Mouse (Mus musculus) ES-E14 (cell line): Measurements from ENCODE around the gene Xrcc2. TPM values are rescaled to one million over a fixed set of nuclear protein-coding genes. Genes with fewer than 3 reads are reported as not detected.

Experiments
- DNase-seq: peaks from one replicate; pipeline ENCODE4 v3.0.0-alpha.2; 2013; ENCODE audit warnings: low read depth, low spot score
- H3K27ac ChIP-seq: 2 replicates; pipeline ENCODE4 v1.5.1; 2012; ENCODE audit warnings: low read depth, mild to moderate bottlenecking, low read length, moderate library complexity, mixed read lengths; ENCODE audit not compliant: poor library complexity, insufficient read depth, severe bottlenecking
- H3K36me3 ChIP-seq: 2 replicates; pipeline ENCODE4 v1.6.1; 2012; ENCODE audit warnings: mild to moderate bottlenecking, low read length, moderate library complexity, mixed read lengths; ENCODE audit not compliant: control insufficient read depth, poor library complexity, insufficient read depth, severe bottlenecking
- H3K4me1 ChIP-seq, 2 experiments: fragments of 150-350 bp in 1 of 2; sonication (generic) in 1 of 2; 2 replicates each; pipeline ENCODE4 v1.6.1; 2012; ENCODE audit warnings: low read length in 2 of 2, mild to moderate bottlenecking in 1 of 2, mixed read lengths in 1 of 2; ENCODE audit not compliant: control insufficient read depth in 2 of 2, insufficient read depth in 2 of 2, poor library complexity in 1 of 2
- H3K4me3 ChIP-seq, 2 experiments: fragments of 150-350 bp in 1 of 2; sonication (generic) in 1 of 2; 2 replicates each; pipeline ENCODE4 v1.5.1; 2012; ENCODE audit warnings: low read length in 2 of 2, low read depth in 1 of 2, mild to moderate bottlenecking in 1 of 2, mixed read lengths in 1 of 2; ENCODE audit not compliant: insufficient read depth in 1 of 2, poor library complexity in 1 of 2, severe bottlenecking in 1 of 2
- H3K9ac ChIP-seq: 2 replicates; pipeline ENCODE4 v1.6.1; 2012; ENCODE audit warnings: low read depth, mild to moderate bottlenecking, low read length, mixed read lengths; ENCODE audit not compliant: poor library complexity, insufficient read depth, severe bottlenecking
- H3K9me3 ChIP-seq: fragments of 150-350 bp; sonication (generic); 2 replicates; pipeline ENCODE4 v1.6.1; 2012; ENCODE audit warnings: low read depth, mild to moderate bottlenecking, low read length; ENCODE audit not compliant: control insufficient read depth, insufficient read depth
- CHD2 ChIP-seq: IDR thresholded peaks from 2 replicates; pipeline ENCODE4 v1.6.1; 2014; ENCODE audit warnings: mild to moderate bottlenecking, low read depth, low read length, inconsistent platforms
- HCFC1 ChIP-seq: IDR thresholded peaks from 2 replicates; pipeline ENCODE4 v1.6.1; 2012; ENCODE audit warnings: low read length, inconsistent platforms, borderline replicate concordance; ENCODE audit not compliant: insufficient read depth
- MAFK ChIP-seq: IDR thresholded peaks from 2 replicates; pipeline ENCODE4 v1.6.1; 2014; ENCODE audit warnings: mild to moderate bottlenecking, low read depth, low read length, inconsistent platforms; ENCODE audit not compliant: insufficient read depth
- ZC3H11A ChIP-seq: IDR thresholded peaks from 2 replicates; pipeline ENCODE4 v1.6.1; 2012; ENCODE audit warnings: low read depth, mild to moderate bottlenecking, inconsistent platforms, low read length, borderline replicate concordance
- ZNF384 ChIP-seq: IDR thresholded peaks from 2 replicates; pipeline ENCODE4 v1.6.1; 2012; ENCODE audit warnings: low read depth, low read length, inconsistent platforms
- in situ Hi-C, 2 experiments: fragments of 600-800 bp; cut with MboI; formaldehyde crosslinking; loops; one replicate each; pipeline ENCODE4 v1.15.1; 2025; ENCODE audit warnings: low sequenced_read_pairs in 2 of 2, inconsistent platforms in 1 of 2; ENCODE audit not compliant: unreplicated experiment in 2 of 2
- total RNA-seq: library from RNA; depleted of rRNA; stranded (reverse); fragments of 300-350 nt; gene quantifications from 2 replicates; pipeline ENCODE4 v1.2.3, GENCODE M21; 2012

Gene Xrcc2
- total RNA-seq, 1 experiment: 32.1 TPM

DNA sequence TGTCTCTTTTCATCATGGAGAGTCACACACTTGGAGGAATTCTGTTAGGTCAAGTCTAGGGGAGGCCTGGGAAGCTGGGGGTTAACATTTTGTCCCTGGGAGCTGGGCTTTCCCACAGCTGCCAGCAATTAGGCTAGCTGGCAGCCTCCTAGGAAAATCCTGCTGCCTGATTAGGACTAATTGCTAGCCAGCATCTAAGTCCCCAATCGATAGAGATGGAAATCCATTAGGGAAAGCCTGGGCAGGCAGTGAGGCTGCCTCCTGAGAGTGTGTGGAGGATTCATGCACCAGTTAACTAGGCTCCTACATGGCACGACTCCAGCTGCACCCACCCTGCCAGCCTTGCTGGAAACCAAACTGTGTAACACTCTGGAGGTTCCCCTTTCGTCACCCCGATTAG, 39.5 kb downstream of the Xrcc2 start:
- Histone ChIP-seq H3K9ac (no peak overlapping the region), H3K36me3 (peaks cover 3% of the 10 kb centered on the region; the same call in 1 of the 2 replicates), H3K9me3 (no peaks in the 10 kb centered on the region), H3K27ac (no peak overlapping the region), H3K4me1 (peaks cover 6 to 18% of the 10 kb centered on the region in 2 experiments; a peak in 3 of 4 replicates), H3K4me3 (no peak overlapping the region)
- in situ Hi-C loops: no loop called here
- no peak for DNase-seq
- no peak for TF ChIP-seq ZNF384
- no peak for TF ChIP-seq MAFK
- no peak for TF ChIP-seq HCFC1
- TF ChIP-seq ZC3H11A: no peak
- no peak for TF ChIP-seq CHD2

DNA sequence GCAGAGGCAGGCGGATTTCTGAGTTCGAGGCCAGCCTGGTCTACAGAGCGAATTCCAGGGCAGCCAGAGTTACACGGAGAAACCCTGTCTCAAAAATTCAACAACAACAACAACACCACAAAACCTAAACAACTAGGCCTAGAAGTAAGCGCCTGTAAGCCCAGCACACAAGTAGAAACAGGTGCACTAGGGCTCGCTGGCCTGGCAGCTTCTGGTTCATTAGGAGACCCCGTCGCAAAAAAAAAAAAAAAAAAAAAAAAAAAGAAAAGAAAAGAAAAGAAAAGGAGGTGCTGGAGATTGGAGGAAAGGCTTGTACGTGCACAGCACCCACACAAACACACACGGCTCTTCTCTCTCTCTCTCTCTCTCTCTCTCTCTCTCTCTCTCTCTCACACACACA, 40.1 kb downstream of the Xrcc2 start:
- H3K36me3 ChIP-seq: peaks cover 3% of the 10 kb centered on the region; the same call in 1 of the 2 replicates
- TF ChIP-seq ZNF384 (no peak), HCFC1 (no peak), MAFK (no peak)
- H3K9me3 ChIP-seq: no peaks in the 10 kb centered on the region
- no peak overlapping the region for H3K4me3 ChIP-seq
- H3K4me1 ChIP-seq: peaks cover 3 to 17% of the 10 kb centered on the region in 2 experiments; a peak in 3 of 4 replicates
- in situ Hi-C loops: no loop called here
- no peak overlapping the region for H3K9ac ChIP-seq
- DNase-seq: no peak
- no peak overlapping the region for H3K27ac ChIP-seq

DNA sequence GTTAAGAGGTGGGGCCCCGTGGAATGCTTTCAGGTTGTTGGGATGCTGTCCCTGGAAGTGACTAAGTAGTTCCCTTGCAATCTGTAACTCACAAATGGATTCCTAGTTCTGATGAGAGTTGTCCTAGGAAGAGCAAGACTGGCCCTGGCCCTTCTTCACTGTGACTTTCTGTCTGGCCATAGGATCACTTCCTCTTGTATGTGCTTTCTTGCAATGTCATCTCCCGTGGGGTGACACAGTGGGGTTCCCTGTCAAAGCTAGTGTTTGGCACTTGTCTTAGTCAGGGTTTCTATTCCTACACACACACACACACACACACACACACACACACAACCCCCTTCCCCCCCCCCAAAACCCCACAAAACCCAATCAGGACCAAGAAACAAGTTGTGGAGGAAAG, 42.5 kb downstream of the Xrcc2 start:
- H3K36me3 ChIP-seq: peaks cover 3% of the 10 kb centered on the region; the same call in 1 of the 2 replicates
- H3K9me3 ChIP-seq: no peaks in the 10 kb centered on the region
- H3K4me3 ChIP-seq: no peak overlapping the region
- peaks cover 3 to 14% of the 10 kb centered on the region in 2 experiments; a peak in 2 of 4 replicates for H3K4me1 ChIP-seq
- TF ChIP-seq HCFC1 (no peak), CHD2 (no peak), MAFK (no peak), ZC3H11A (no peak)
- in situ Hi-C loops: no loop called here
- no peak overlapping the region for H3K27ac ChIP-seq
- no peak overlapping the region for H3K9ac ChIP-seq
- DNase-seq: no peak

DNA sequence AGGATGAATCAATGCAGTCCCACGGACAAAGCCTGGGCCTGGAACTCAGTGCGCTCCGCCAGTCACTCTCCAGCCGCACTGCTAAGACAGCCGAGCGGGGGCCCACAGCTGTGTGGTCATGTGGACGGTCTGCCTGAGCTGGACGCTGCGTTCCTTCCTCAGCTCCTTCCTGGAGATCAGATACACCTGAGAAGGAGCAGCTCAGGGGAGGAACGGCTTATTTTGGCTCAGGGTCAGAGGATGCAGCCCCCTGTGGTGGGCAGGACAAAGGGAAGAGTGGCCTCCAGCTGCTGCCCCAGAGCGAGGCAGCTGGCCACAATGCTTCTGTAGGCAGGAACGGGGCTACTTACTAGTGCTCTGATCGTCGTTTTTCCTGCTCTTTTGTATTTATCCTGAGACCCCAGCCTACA, 51.0 kb downstream of the Xrcc2 start:
- TF ChIP-seq ZC3H11A (no peak), ZNF384 (no peak), MAFK (no peak), CHD2 (no peak)
- Histone ChIP-seq H3K36me3 (no peaks in the 10 kb centered on the region), H3K4me3 (peak overlapping the region in 1 of 2 experiments; percentile 11; a peak in 1 of 4 replicates), H3K9ac (no peak overlapping the region), H3K27ac (no peak overlapping the region), H3K9me3 (no peaks in the 10 kb centered on the region), H3K4me1 (peaks cover 7 to 17% of the 10 kb centered on the region in 2 experiments)
- DNase-seq: no peak
- in situ Hi-C loops: no loop called here

DNA sequence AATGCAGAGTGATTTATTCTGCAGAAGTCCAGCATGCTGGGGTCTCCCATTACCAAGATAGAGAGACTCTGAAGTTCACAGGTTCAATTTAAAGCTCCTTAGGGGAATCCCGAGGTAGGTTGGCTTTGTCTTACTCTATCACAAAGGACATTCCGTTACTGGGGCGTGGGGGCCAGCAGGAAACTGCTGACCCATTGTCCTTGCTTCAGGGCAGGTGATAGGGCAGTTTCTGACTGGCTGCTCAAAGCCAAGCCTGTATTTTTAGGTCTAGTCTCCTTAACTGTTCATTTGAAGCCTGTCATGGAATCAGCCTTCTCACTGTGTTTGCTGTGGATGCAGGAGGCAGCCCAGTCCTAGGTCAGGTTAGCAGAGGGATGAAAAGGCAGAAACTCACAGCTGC, 52.2 kb downstream of the Xrcc2 start:
- H3K9me3 ChIP-seq: no peaks in the 10 kb centered on the region
- TF ChIP-seq ZNF384: no peak
- TF ChIP-seq ZC3H11A: no peak
- no peak for TF ChIP-seq CHD2
- TF ChIP-seq HCFC1: no peak
- TF ChIP-seq MAFK: no peak
- H3K4me3 ChIP-seq: no peak overlapping the region
- H3K27ac ChIP-seq: no peak overlapping the region
- in situ Hi-C loops: no loop called here
- H3K4me1 ChIP-seq: peaks cover 7 to 13% of the 10 kb centered on the region in 2 experiments
- H3K9ac ChIP-seq: no peak overlapping the region
- no peak for DNase-seq
- no peaks in the 10 kb centered on the region for H3K36me3 ChIP-seq
